Mouse (Mus musculus) heart, embryonic 16.5 days (tissue): ENCODE data around the gene Flrt2. TPM values are rescaled to one million over a fixed set of nuclear protein-coding genes. Genes with fewer than 3 reads are reported as not detected.

Source experiments
- ATAC-seq: fragments of 200-750 bp; cut with Nextera tagmentation; replicated peaks from 2 replicates; pipeline ENCODE4 v1.8.0; 2017; ENCODE audit warnings: moderate number of reproducible peaks; ENCODE audit not compliant: insufficient read depth, low FRiP score; ENCODE audit errors: extremely low read depth
- H3K27ac ChIP-seq: fragments of 300-500 bp; sonication (generic); 2 replicates; pipeline ENCODE4 v1.5.1; 2014; ENCODE audit warnings: mild to moderate bottlenecking, low read length, control low read depth, moderate library complexity
- H3K27me3 ChIP-seq: fragments of 300-500 bp; sonication (generic); 2 replicates; pipeline ENCODE4 v1.6.1; 2014; ENCODE audit warnings: low read length, mixed read lengths; ENCODE audit not compliant: control insufficient read depth, insufficient read depth
- H3K36me3 ChIP-seq: fragments of 300-500 bp; sonication (generic); 2 replicates; pipeline ENCODE4 v1.6.1; 2014; ENCODE audit not compliant: control insufficient read depth, insufficient read depth
- H3K4me1 ChIP-seq: fragments of 300-500 bp; sonication (generic); 2 replicates; pipeline ENCODE4 v1.6.1; 2014; ENCODE audit warnings: low read length, mixed read lengths; ENCODE audit not compliant: control insufficient read depth, insufficient read depth
- H3K4me2 ChIP-seq: fragments of 300-500 bp; sonication (generic); 2 replicates; pipeline ENCODE4 v1.6.1; 2014; ENCODE audit warnings: low read depth, mild to moderate bottlenecking, control low read depth, low read length
- H3K4me3 ChIP-seq: fragments of 300-500 bp; sonication (generic); 2 replicates; pipeline ENCODE4 v1.5.1; 2014; ENCODE audit warnings: mild to moderate bottlenecking, control low read depth, low read length
- H3K9ac ChIP-seq: fragments of 300-500 bp; sonication (generic); 2 replicates; pipeline ENCODE4 v1.6.1; 2014; ENCODE audit warnings: low read length, control low read depth
- H3K9me3 ChIP-seq: fragments of 300-500 bp; sonication (generic); replicated peaks from 2 replicates; pipeline ENCODE4 v1.6.1; 2016; ENCODE audit warnings: low read length; ENCODE audit not compliant: control insufficient read depth
- WGBS: fragments of 180-500 bp; shearing (Covaris S2); extraction: QIAGEN DNeasy Blood & Tissue Kit; methylation state at CpG from one replicate; pipeline ENCODE4 v1.1.7; 2014; 5-methylcytosine and 5-hydroxymethylcytosine counted together
- polyA plus RNA-seq: library from polyadenylated mRNA; unstranded; fragments of >200 nt; fragmentation: Nextera tagmentation; extraction: Ambion mirVana; gene quantifications from 2 replicates; pipeline ENCODE4 v1.2.1, GENCODE M21; 2015

Gene Flrt2
- polyA plus RNA-seq, 1 experiment from 2014 or later = 14.4 TPM

DNA sequence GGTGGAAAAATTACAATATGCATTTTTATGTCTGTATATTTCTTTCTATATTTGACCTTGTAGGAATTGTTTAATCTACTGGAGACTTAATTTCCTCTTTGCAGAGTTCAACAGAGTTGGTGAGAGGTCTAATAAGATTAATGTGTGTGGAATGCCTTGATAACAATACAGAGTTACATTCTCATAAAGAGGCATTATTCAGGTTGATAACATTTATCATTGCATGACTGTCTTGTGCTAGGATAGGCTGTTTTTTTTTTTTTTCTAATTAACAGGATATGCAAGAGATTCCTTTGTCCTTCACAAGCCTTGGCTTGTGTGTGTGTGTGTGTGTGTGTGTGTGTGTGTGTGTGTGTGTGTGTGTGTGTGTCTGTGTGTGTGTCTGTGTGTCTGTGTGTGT lies 9.6 kb downstream of the Flrt2 start:
- ATAC-seq = no peak
- Histone ChIP-seq H3K27me3 (no peaks in the 10 kb centered on the region), H3K9me3 (no peaks in the 10 kb centered on the region)

GRCm38 (mm10) chr12:95705006-95705405 lies 13.0 kb downstream of the Flrt2 start:
- Histone ChIP-seq H3K27ac (no peak overlapping the region), H3K36me3 (no peaks in the 10 kb centered on the region), H3K27me3 (no peaks in the 10 kb centered on the region), H3K4me1 (peaks cover 13% of the 10 kb centered on the region), H3K9ac (no peak overlapping the region), H3K9me3 (no peaks in the 10 kb centered on the region), H3K4me3 (no peak overlapping the region), H3K4me2 (no peak overlapping the region)
- 93% methylated on average over 3 of the region's 3 CpGs for WGBS
- ATAC-seq = no peak

More for the DNA sequence above, 9.6 kb downstream of the Flrt2 start:
- Histone ChIP-seq H3K27ac (no peak overlapping the region), H3K36me3 (no peaks in the 10 kb centered on the region), H3K4me3 (no peak overlapping the region), H3K4me1 (peaks cover 21% of the 10 kb centered on the region), H3K4me2 (no peak overlapping the region), H3K9ac (no peak overlapping the region)

DNA sequence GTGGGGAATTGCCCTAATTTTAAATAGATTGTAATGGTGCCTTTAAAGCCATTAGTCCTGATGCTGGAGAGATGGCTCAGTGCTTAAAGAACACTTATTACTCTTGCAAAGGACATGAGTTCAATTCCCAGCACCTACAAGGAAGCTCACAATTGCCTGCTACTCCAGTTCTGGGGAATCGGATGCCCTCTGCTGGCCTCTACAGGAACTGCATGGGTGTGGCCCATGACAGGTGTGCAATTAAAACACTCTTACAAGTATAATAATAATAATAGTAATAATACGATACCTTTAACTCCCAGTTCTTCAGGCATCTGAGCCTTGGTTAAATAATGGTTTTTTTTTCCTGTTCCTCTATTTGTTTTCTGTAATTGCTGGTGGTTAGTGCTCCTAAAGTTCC lies 31.2 kb downstream of the Flrt2 start:
- H3K4me1 ChIP-seq = peaks cover 11% of the 10 kb centered on the region; the same call in 1 of the 2 replicates
- H3K27ac ChIP-seq = no peak overlapping the region
- H3K9ac ChIP-seq = no peak overlapping the region
- 91% methylated on average over 2 of the region's 2 CpGs for WGBS
- no peaks in the 10 kb centered on the region for H3K27me3 ChIP-seq
- no peak for ATAC-seq
- peaks cover 4% of the 10 kb centered on the region; the same call in 1 of the 2 replicates for H3K36me3 ChIP-seq
- peaks cover 3% of the 10 kb centered on the region; the same call in 1 of the 2 replicates for H3K9me3 ChIP-seq
- no peak overlapping the region for H3K4me2 ChIP-seq
- H3K4me3 ChIP-seq = no peak overlapping the region

DNA sequence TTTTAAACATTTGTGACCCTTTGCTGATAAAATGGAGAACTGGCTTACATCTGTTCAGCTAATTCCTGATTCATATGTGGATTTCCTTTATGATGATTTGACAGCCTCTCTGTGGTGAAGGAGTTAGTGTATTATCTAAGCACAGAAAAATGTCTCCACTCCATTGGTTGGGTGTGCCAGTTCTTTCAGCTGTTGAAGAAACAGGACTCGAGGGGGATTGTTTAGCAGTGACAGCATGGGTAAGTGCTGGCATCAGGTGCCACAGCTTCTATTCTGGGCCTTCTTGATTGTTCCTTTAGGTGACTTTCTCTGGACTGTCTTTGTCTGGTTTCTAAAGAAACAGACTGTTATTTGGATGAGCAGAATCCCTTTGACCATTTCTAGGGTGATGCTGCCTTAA lies 42.0 kb downstream of the Flrt2 start:
- Histone ChIP-seq H3K4me3 (no peak overlapping the region), H3K27me3 (no peaks in the 10 kb centered on the region), H3K36me3 (no peaks in the 10 kb centered on the region), H3K4me2 (no peak overlapping the region), H3K9ac (no peak overlapping the region), H3K9me3 (no peaks in the 10 kb centered on the region), H3K4me1 (peaks cover 26% of the 10 kb centered on the region), H3K27ac (peak overlapping the region; percentile 64)
- no peak for ATAC-seq
- 27% methylated on average over 1 of the region's 1 CpGs for WGBS

- 32% methylated on average over 8 of the region's 8 CpGs for WGBS
- Histone ChIP-seq H3K36me3 (no peaks in the 10 kb centered on the region), H3K4me1 (peaks cover 26% of the 10 kb centered on the region), H3K4me2 (peak overlapping the region; percentile 59), H3K9ac (peak overlapping the region; percentile 30; the same call in 1 of the 2 replicates), H3K27ac (no peak overlapping the region; the same call in 1 of the 2 replicates), H3K4me3 (peak overlapping the region; percentile 13), H3K9me3 (no peaks in the 10 kb centered on the region), H3K27me3 (no peaks in the 10 kb centered on the region)
- no peak for ATAC-seq
Measured at GRCm38 (mm10) chr12:95737571-95737970, 45.5 kb downstream of the Flrt2 start.

GRCm38 (mm10) chr12:95738031-95738430 lies 46.0 kb downstream of the Flrt2 start:
- H3K4me1 ChIP-seq = peaks cover 26% of the 10 kb centered on the region

DNA sequence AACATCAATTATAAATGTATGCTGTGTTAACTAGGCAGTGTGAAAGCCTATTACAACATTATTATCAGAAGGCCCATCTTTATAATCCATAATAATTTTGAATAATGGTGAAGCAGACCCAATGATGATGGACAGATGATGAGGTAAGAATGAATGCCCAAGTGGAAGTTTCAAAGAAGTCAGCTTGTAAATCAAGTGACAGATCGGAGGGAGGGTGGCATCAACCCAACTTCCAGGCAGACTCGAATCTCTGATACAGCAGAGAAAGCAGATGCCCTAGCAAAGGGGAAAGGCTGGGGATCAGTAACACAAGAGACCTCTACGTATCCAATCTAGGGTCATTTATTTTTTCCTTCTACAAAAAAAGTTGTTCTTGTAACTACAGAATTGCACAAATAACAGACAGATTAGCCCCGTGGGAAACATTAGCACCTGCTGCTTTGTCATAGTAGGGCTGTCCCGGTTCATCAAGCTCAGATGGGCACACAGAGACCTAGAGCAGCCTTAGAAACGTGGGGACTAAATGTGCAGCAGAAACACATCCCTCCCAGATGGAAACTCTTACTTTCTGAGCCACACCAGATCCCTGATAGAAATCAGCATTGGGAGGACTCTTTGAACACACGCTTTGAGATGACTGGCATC lies 46.6 kb downstream of the Flrt2 start:
- Histone ChIP-seq H3K36me3 (no peaks in the 10 kb centered on the region), H3K4me3 (no peak overlapping the region), H3K9ac (no peak overlapping the region), H3K4me1 (peaks cover 29% of the 10 kb centered on the region), H3K4me2 (no peak overlapping the region), H3K9me3 (no peaks in the 10 kb centered on the region), H3K27ac (no peak overlapping the region), H3K27me3 (no peaks in the 10 kb centered on the region)
- ATAC-seq = no peak
- 76% methylated on average over 7 of the region's 7 CpGs for WGBS

More at GRCm38 (mm10) chr12:95738031-95738430, 46.0 kb downstream of the Flrt2 start:
- no peaks in the 10 kb centered on the region for H3K27me3 ChIP-seq
- H3K27ac ChIP-seq = peak overlapping the region; percentile 5; the same call in 1 of the 2 replicates
- no peak for ATAC-seq
- WGBS = 57% methylated on average over 5 of the region's 5 CpGs
- no peak overlapping the region for H3K4me3 ChIP-seq
- no peaks in the 10 kb centered on the region for H3K36me3 ChIP-seq
- peak overlapping the region; percentile 59; the same call in 1 of the 2 replicates for H3K4me2 ChIP-seq
- H3K9ac ChIP-seq = no peak overlapping the region
- no peaks in the 10 kb centered on the region for H3K9me3 ChIP-seq

- ATAC-seq = no peak
- no peak overlapping the region for H3K4me2 ChIP-seq
- WGBS = 78% methylated on average over 5 of the region's 5 CpGs
- H3K9ac ChIP-seq = no peak overlapping the region
- H3K27me3 ChIP-seq = no peaks in the 10 kb centered on the region
- H3K4me3 ChIP-seq = no peak overlapping the region
- no peaks in the 10 kb centered on the region for H3K36me3 ChIP-seq
- H3K27ac ChIP-seq = no peak overlapping the region
- H3K4me1 ChIP-seq = peaks cover 31% of the 10 kb centered on the region
- H3K9me3 ChIP-seq = no peaks in the 10 kb centered on the region
Measured at GRCm38 (mm10) chr12:95739739-95740138, 47.7 kb downstream of the Flrt2 start.

DNA sequence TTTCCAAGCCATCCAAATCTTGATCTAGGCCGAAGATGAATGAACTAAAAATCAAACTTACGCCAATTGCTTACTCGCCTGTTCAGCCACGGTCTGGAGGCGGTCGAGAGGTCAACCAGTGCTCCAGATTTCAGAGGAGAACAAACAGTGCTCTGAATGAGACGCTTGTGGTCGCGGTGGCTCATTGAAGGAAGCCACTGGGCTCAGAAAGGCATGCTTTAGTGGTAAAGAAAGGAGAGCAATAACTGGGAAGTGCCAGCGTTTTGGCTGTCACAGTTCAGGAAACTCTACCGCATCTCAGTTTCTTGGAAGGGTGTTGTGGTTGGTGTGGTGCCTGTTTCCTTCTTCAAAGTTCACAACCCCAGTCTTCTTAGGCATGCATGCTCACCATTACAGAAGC lies 49.3 kb downstream of the Flrt2 start:
- WGBS = 73% methylated on average over 11 of the region's 11 CpGs
- Histone ChIP-seq H3K4me1 (peaks cover 29% of the 10 kb centered on the region), H3K9me3 (no peaks in the 10 kb centered on the region), H3K27me3 (no peaks in the 10 kb centered on the region), H3K4me3 (no peak overlapping the region), H3K4me2 (no peak overlapping the region), H3K9ac (no peak overlapping the region), H3K36me3 (no peaks in the 10 kb centered on the region), H3K27ac (no peak overlapping the region)
- no peak for ATAC-seq
